Mouse (Mus musculus): ENCODE data around the gene Fh1.

Fh1 gene

DNA sequence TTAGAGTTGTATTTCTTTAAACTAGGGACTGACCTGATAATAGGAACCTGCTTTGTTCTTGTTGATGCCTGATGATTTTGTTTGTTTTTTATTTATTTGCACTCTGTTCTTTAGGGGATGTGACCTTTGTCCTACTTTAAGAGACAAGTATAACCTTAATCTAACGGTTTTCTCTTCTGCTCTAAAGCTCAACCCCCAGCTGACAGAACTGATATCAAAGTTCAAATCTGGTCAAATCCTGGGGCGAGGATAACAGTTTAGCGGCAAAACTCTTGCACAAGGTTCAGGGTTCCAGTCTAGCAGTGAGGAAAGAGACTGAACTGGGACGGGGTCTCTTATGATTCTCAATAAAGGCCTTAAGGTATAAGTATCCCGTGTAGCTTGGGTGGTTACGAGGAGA lies 3.8 kb upstream of the Fh1 start:
- in situ Hi-C loops (cut with MboI, MseI), result loop anchor here (5.0 to 25.0 kb wide), 5 partner anchors 38 to 1633 kb away; partner anchors contain the start of genes Akt3 (in 1 of the 2), Chml (in 1 of the 2), Exo1 (in 1 of the 2) and Opn3 (in 1 of the 2)

- in situ Hi-C loops (cut with MboI, MseI), result loop anchor here (5.0 to 25.0 kb wide), 5 partner anchors 41 to 1636 kb away; partner anchors contain the start of genes Akt3 (in 1 of the 2), Chml (in 1 of the 2), Exo1 (in 1 of the 2) and Opn3 (in 1 of the 2)
These were observed 706 bp upstream of the Fh1 start for GRCm38 (mm10) chr1:175625990-175626692.

DNA sequence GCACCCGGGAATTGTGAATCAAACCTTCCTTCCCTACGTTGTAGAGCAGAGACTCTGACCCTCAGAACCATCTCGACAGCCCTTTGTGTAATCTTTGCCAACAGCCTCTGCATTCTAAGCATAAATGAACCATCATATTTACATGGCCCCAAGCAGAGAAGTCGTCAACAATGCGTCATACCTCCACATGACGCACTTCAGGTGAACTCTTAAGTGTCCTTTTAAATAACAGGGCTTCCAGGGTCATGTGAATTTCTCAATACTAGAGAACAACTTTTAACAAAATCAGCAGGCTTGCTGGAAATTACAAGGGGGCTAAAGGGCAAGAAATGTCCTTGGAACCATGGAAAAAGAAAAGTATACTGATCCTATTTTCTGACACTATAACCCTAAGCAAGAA lies 1.8 kb downstream of the Fh1 start:
- in situ Hi-C loops (cut with MboI, MseI), result loop anchor here (10.0 to 25.0 kb wide), 2 partner anchors 251 to 1036 kb away; no protein-coding TSS in a partner anchor

DNA sequence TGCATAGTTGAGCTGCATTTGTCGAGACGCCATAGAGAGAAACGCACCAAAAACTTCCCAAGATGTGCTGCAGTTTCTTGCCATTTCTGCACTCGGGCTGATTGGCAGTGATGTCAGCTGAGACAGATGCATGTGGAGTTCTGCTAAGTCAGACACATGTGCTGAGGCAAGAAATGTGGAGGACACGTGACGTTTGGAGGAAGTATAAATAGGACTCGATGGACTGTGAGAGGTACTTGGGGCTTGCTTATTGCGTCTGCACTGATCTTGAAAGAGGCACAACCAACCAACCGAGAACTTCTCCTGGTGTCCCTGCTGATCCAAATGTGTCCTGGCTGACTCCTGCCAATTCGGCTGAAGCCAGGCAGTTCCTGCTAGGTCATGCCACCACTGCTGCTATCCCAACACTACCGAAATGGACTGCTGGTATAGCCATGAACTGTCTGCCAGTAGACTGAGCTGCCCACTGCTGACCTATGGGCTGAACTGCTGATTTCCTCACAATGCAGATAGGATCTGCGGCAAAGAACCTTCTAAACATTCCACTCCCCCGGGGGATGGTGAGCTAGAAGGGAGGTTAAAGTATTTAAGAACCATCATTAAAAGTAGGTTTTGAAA lies 5.5 kb downstream of the Fh1 start, which contains the start of gene Kmo:
Gene Kmo, plus strand, starts transcription at position 568 of the 618 bp plus-strand sequence.
- in situ Hi-C loops (cut with MboI, MseI), result loop anchor here (10.0 to 25.0 kb wide), 4 partner anchors 255 to 1475 kb away; no protein-coding TSS in a partner anchor

- in situ Hi-C loops (cut with MboI, MseI), result loop anchor here (10.0 to 25.0 kb wide), 3 partner anchors 290 to 1480 kb away; no protein-coding TSS in a partner anchor
These were observed 10.4 kb downstream of the Fh1 start for GRCm38 (mm10) chr1:175614992-175615391.

DNA sequence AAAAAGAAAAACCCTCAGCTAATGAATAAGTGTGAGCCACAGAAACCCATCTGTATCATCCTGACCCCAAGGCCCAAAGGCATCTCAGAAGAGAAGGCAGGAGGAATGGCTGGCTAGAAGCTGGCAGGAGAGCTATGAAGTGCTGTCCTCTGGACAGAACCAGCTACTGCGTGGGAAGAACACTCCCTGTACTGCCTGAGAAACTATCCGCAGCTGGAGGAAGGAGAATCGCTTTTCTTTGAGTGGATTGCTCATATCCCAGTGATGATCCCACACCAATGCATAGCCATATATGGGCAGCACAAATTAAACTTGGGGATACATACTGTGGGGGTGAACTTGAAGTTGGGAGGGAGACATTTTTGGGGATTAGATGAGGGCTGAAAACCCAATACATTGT lies 16.7 kb downstream of the Fh1 start:
- in situ Hi-C loops (cut with MboI, MseI), result loop anchor here in 1 of 2 experiments (25.0 kb wide), 1 partner anchor 1021 kb away; no protein-coding TSS in a partner anchor

DNA sequence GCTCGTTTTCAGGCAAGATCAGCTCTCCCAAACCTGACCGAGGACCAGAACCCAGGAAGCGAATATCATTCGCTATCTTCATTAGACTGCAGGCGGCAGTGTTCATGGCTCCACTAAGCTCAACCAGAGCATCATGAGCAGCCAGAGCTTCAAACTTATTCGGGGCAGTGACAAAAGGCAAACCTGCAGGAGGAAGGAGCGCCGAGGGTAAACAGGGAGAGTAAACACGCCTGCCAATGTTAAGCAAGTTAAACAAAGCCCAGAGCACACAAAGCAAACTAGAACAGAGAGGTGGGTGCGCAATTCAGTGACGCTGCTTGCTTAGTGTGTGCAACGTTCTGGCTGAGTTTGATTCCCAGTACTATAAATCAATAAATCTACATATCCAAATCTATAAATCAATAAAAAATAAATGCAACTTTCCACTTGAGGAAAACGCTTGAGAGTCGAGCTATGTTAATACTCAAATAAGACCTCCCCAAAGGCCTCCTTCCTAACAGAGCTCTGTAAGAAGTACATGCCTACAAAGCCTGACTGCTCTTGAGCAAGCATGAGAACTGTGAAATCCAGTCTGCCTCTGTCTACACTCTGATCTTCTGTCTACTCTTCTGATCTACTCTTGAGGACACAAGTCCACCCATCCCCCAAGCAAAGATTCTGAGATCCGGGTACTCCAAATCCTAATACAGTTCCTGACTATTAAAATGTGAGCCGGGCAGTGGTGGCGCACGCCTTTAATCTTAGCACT lies 17.4 kb downstream of the Fh1 start:
- in situ Hi-C loops (cut with MboI, MseI), result loop anchor here in 1 of 2 experiments (25.0 kb wide), 1 partner anchor 1021 kb away; no protein-coding TSS in a partner anchor

GRCm38 (mm10) chr1:175607308-175607707 lies 18.1 kb downstream of the Fh1 start:
- in situ Hi-C loops (cut with MboI, MseI), result loop anchor here in 1 of 2 experiments (25.0 kb wide), 1 partner anchor 1020 kb away; no protein-coding TSS in a partner anchor

- in situ Hi-C loops (cut with MboI, MseI), result loop anchor here in 1 of 2 experiments (25.0 kb wide), 1 partner anchor 1016 kb away; no protein-coding TSS in a partner anchor
These were observed 22.0 kb downstream of the Fh1 start for GRCm38 (mm10) chr1:175603390-175603789.

DNA sequence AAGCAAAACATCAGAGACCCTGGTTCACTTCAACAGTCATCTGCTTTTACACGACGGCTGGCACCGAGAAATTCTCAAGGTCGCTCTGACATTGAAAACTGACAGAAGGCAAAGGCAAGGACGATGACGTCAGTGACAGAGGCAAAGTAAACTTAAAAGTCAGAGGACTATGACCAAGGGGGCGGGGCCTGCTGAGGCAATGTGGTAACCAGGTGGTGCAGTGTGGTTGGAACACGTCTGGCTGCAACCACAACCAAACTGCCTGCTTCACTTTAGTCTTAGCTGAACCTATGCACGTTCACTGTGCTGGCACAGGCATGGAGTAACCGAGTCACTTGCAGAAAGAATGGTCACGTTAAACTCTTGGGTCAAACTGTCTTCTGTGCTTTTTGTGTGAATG lies 23.2 kb downstream of the Fh1 start:
- in situ Hi-C loops (cut with MboI, MseI), result loop anchor here in 1 of 2 experiments (25.0 kb wide), 1 partner anchor 1015 kb away; no protein-coding TSS in a partner anchor

- in situ Hi-C loops (cut with MboI, MseI), result no loop called here
These were observed 32.6 kb downstream of the Fh1 start for GRCm38 (mm10) chr1:175592832-175593231.

GRCm38 (mm10) chr1:175586656-175587055 lies 38.8 kb downstream of the Fh1 start:
- in situ Hi-C loops (cut with MboI, MseI), result no loop called here

- in situ Hi-C loops (cut with MboI, MseI), result no loop called here
These were observed 40.2 kb downstream of the Fh1 start for GRCm38 (mm10) chr1:175585267-175585666.

- in situ Hi-C loops (cut with MboI, MseI), result no loop called here
These were observed 42.6 kb downstream of the Fh1 start for GRCm38 (mm10) chr1:175582799-175583198.

DNA sequence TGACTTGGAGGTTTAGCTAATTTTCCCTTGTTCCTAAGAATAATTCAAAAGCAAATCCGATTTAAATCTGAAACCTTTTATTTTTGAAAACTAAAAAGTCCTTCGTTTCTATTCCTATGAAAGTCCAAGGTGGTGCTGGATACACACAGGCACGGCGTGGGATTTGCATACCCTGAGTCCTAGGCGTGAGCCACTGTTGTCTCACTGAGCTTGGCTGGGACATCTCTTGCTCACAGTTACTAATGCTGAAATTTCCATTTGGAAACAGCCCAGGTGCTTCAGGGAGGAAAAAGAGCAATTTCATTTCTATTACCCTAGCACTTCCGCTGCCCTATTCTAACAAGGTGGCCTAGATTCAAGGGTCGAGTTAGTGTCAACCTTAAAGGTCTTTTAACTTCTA lies 45.1 kb downstream of the Fh1 start:
- in situ Hi-C loops (cut with MboI, MseI), result no loop called here

DNA sequence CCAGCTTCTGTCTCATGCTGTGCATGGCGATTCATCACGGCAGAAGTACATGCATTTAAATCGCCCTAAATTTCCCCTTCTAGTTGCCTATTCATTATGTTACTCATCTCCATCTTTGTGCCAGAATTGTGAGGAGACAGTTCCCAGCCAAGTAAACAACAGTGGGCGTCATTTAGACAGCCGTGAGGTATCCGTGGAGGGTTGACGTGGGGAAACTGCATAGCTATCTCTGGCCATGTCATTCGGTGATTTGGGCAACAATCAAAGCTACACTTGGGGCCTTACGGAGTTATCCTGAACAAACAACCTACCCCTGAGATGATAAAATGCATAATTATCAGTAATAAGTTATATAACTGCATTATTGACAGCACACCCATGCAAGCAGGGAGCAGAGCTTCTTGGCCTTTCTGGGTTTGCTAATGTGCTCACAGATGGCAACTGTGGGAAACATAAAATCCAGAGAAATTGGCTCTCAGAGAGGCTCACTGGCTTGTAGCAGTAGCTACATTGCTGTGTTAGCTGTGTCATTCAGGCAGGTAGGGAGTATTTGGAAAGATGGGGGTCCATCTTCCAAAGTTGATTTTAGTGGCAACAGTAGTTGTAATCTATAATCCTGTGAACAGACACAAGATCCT lies 45.7 kb downstream of the Fh1 start:
- in situ Hi-C loops (cut with MboI, MseI), result no loop called here

DNA sequence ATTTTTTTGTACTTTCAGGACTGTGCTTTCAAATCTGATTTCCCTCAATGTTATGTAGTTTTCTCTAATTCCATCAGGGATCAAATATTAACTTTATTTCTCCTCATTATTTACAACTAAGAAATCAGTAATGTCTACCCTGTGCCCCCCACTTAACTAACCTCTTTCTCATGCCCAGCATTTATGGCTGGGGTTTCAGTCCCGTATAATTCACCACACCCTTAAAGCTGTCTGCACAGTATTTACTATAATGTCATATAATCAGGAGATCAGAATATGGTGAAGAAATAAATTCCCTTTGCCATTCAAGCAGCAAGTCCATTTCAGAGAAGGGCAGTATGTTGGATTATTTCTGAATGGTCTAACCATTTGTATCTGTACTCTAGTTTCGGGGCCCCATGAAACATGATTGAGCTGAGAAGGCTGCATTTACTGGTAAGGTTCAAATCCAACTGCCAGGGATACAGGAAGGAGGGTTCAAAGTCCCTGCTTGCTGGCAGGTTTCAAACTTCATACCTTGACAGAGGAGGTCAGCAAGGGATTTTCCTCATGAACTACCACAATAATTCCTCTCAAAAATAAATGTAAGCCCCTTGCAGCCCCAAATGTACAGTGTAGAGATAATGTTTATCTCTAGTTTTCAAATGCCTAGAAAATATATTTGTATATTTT lies 46.9 kb downstream of the Fh1 start:
- in situ Hi-C loops (cut with MboI, MseI), result no loop called here

GRCm38 (mm10) chr1:175574129-175574528 lies 51.3 kb downstream of the Fh1 start:
- in situ Hi-C loops (cut with MboI, MseI), result no loop called here

DNA sequence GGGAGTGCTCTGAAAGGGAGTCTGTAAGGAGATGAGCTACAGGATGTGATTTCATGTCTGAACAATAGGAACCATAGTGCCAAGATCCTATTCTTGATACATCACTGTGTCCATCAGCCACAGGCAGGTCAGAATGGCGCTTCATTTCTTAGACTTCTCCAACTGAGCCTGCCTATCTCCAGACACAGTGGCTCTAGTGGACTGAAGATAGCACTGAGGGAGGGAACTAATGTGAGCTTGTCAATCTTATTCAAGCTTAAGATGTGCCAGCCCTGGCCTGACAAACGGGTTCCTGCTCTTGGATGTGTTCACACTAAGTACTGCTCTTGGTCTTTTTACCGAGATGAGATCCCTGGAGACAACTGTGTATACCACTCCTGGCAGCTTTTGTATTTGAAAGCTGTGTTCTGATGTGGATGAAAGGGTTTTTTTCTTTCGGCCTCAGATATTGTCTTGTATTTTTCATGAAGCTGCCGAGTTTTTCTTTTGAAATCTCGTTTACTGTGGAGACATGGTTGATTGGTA lies 59.8 kb downstream of the Fh1 start:
- in situ Hi-C loops (cut with MboI, MseI), result no loop called here

DNA sequence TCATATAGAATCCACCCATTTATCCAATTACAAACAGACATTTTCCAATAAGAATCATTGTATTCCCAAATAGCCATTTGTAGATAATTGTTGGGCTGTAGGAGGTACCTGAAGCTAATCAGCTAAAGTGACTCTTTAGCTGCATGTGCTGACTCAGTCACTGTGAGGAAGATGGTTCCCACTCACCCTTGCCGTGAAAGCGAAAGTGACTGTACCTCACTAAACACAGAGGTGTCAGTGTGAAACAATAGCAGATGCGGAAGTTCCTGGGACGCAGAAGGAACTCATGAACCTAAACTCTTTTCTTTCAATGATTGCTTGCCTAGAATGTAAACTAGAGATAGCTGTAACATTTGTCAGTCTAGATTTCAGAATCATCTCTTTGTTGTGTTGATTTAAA lies 61.1 kb downstream of the Fh1 start:
- in situ Hi-C loops (cut with MboI, MseI), result no loop called here
